Mouse (Mus musculus) stomach, embryonic 15.5 days (tissue): ENCODE data around the gene Nsun2. TPM values are rescaled to one million over a fixed set of nuclear protein-coding genes. Genes with fewer than 3 reads are reported as not detected.

Source experiments
- ATAC-seq: fragments of 200-750 bp; cut with Nextera tagmentation; 2 replicates; pipeline ENCODE4 v1.8.0; 2017; ENCODE audit warnings: low read depth, moderate number of reproducible peaks, moderate TSS enrichment; ENCODE audit not compliant: insufficient read depth, low FRiP score
- H3K27ac ChIP-seq: fragments of 300-500 bp; sonication (generic); 2 replicates; pipeline ENCODE4 v1.5.1; 2015; ENCODE audit warnings: mild to moderate bottlenecking, inconsistent platforms
- H3K27me3 ChIP-seq: fragments of 300-500 bp; sonication (generic); replicated peaks from 2 replicates; pipeline ENCODE4 v1.6.1; 2015; ENCODE audit warnings: inconsistent platforms
- H3K36me3 ChIP-seq: fragments of 300-500 bp; sonication (generic); 2 replicates; pipeline ENCODE4 v1.6.1; 2015; ENCODE audit warnings: inconsistent platforms
- H3K4me1 ChIP-seq: fragments of 300-500 bp; sonication (generic); 2 replicates; pipeline ENCODE4 v1.6.1; 2015; ENCODE audit warnings: inconsistent platforms
- H3K4me2 ChIP-seq: fragments of 300-500 bp; sonication (generic); 2 replicates; pipeline ENCODE4 v1.6.1; 2015; ENCODE audit warnings: mild to moderate bottlenecking, inconsistent platforms
- H3K4me3 ChIP-seq: fragments of 300-500 bp; sonication (generic); replicated peaks from 2 replicates; pipeline ENCODE4 v1.5.1; 2015; ENCODE audit warnings: inconsistent platforms
- H3K9ac ChIP-seq: fragments of 300-500 bp; sonication (generic); 2 replicates; pipeline ENCODE4 v1.6.1; 2015; ENCODE audit warnings: inconsistent platforms
- H3K9me3 ChIP-seq: fragments of 300-500 bp; sonication (generic); 2 replicates; pipeline ENCODE4 v1.6.1; 2016; ENCODE audit warnings: inconsistent platforms
- WGBS: fragments of 180-500 bp; shearing (Covaris S2); methylation state at CpG from one replicate; pipeline ENCODE4 v1.1.7; 2015; 5-methylcytosine and 5-hydroxymethylcytosine counted together
- polyA plus RNA-seq: library from polyadenylated mRNA; unstranded; fragments of >200 nt; fragmentation: Nextera tagmentation; extraction: Ambion mirVana; gene quantifications from 2 replicates; pipeline ENCODE4 v1.2.1, GENCODE M21; 2015

The Nsun2 gene
- polyA plus RNA-seq, 1 experiment from 2014 or later: 117 TPM

- H3K27ac ChIP-seq: no peak overlapping the region
- H3K4me1 ChIP-seq: no peaks in the 10 kb centered on the region
- no peaks in the 10 kb centered on the region for H3K27me3 ChIP-seq
- no peak for ATAC-seq
- H3K9ac ChIP-seq: no peak overlapping the region
- H3K4me2 ChIP-seq: no peak overlapping the region
- no peaks in the 10 kb centered on the region for H3K36me3 ChIP-seq
- no peaks in the 10 kb centered on the region for H3K9me3 ChIP-seq
- no peak overlapping the region for H3K4me3 ChIP-seq
- whole genome bisulfite sequencing: 80% methylated on average over 5 of the region's 5 CpGs
Observed at GRCm38 (mm10) chr13:69601321-69601720, 67.8 kb downstream of the Nsun2 start.

- Histone ChIP-seq H3K27ac (no peak overlapping the region), H3K9ac (no peak overlapping the region), H3K9me3 (no peaks in the 10 kb centered on the region), H3K4me1 (no peaks in the 10 kb centered on the region), H3K4me3 (no peak overlapping the region), H3K27me3 (no peaks in the 10 kb centered on the region), H3K4me2 (no peak overlapping the region), H3K36me3 (no peaks in the 10 kb centered on the region)
- 66% methylated on average over 1 of the region's 1 CpGs for WGBS
- ATAC-seq: no peak
Observed at GRCm38 (mm10) chr13:69604670-69605069, 71.1 kb downstream of the Nsun2 start.

GRCm38 (mm10) chr13:69608734-69609133, 75.2 kb downstream of the Nsun2 start:
- WGBS: 64% methylated on average over 8 of the region's 8 CpGs
- Histone ChIP-seq H3K4me1 (peaks cover 9% of the 10 kb centered on the region), H3K27ac (no peak overlapping the region), H3K4me3 (no peak overlapping the region), H3K9ac (no peak overlapping the region), H3K36me3 (no peaks in the 10 kb centered on the region), H3K9me3 (no peaks in the 10 kb centered on the region), H3K4me2 (no peak overlapping the region), H3K27me3 (no peaks in the 10 kb centered on the region)
- no peak for ATAC-seq

- no peaks in the 10 kb centered on the region for H3K9me3 ChIP-seq
- ATAC-seq: peak; percentile 9
- H3K9ac ChIP-seq: peak overlapping the region; percentile 37
- under 1% methylated on average over 39 of the region's 40 CpGs for WGBS
- H3K4me3 ChIP-seq: peak overlapping the region; percentile 64
- H3K27me3 ChIP-seq: no peaks in the 10 kb centered on the region
- H3K36me3 ChIP-seq: peaks cover 7% of the 10 kb centered on the region
- peak overlapping the region; percentile 95 for H3K4me2 ChIP-seq
- peaks cover 9% of the 10 kb centered on the region for H3K4me1 ChIP-seq
- H3K27ac ChIP-seq: no peak overlapping the region
Observed at GRCm38 (mm10) chr13:69610751-69611397, 77.3 kb downstream of the Nsun2 start.

- peak; percentile 99 for ATAC-seq
- H3K4me1 ChIP-seq: peaks cover 9% of the 10 kb centered on the region
- H3K4me3 ChIP-seq: peak within 1 kb of the TSS; percentile 99
- H3K9me3 ChIP-seq: no peaks in the 10 kb centered on the region
- H3K36me3 ChIP-seq: peaks cover 14% of the 10 kb centered on the region
- peak within 1 kb of the TSS; percentile 81 for H3K9ac ChIP-seq
- H3K27me3 ChIP-seq: no peaks in the 10 kb centered on the region
- peak within 1 kb of the TSS; percentile 65; the same call in 1 of the 2 replicates for H3K27ac ChIP-seq
- H3K4me2 ChIP-seq: peak within 1 kb of the TSS; percentile 95
- WGBS: under 1% methylated on average over 68 of the region's 69 CpGs
Observed at GRCm38 (mm10) chr13:69611398-69612174, 78.0 kb downstream of the Nsun2 start, which contains the start of gene Srd5a1. Gene Srd5a1, minus strand, starts transcription at chr13:69611442.

- no peaks in the 10 kb centered on the region for H3K9me3 ChIP-seq
- WGBS: 1% methylated on average over 24 of the region's 24 CpGs
- H3K4me3 ChIP-seq: peak overlapping the region; percentile 99
- peaks cover 9% of the 10 kb centered on the region for H3K4me1 ChIP-seq
- no peak for ATAC-seq
- no peaks in the 10 kb centered on the region for H3K27me3 ChIP-seq
- 0 out of 2 replicates have a peak overlapping the region, but pooled peaks have one; percentile 65 for H3K27ac ChIP-seq
- H3K4me2 ChIP-seq: peak overlapping the region; percentile 63
- H3K36me3 ChIP-seq: peaks cover 18% of the 10 kb centered on the region
- peak overlapping the region; percentile 81 for H3K9ac ChIP-seq
Observed at GRCm38 (mm10) chr13:69612175-69612544, 78.6 kb downstream of the Nsun2 start.

- WGBS: 89% methylated on average over 6 of the region's 6 CpGs
- H3K27ac ChIP-seq: no peak overlapping the region
- H3K4me1 ChIP-seq: peaks cover 5% of the 10 kb centered on the region; the same call in 1 of the 2 replicates
- no peaks in the 10 kb centered on the region for H3K27me3 ChIP-seq
- H3K4me2 ChIP-seq: no peak overlapping the region
- no peak for ATAC-seq
- H3K4me3 ChIP-seq: no peak overlapping the region
- H3K9me3 ChIP-seq: no peaks in the 10 kb centered on the region
- peaks cover 49% of the 10 kb centered on the region for H3K36me3 ChIP-seq
- no peak overlapping the region for H3K9ac ChIP-seq
Observed at GRCm38 (mm10) chr13:69616716-69617115, 83.2 kb downstream of the Nsun2 start.

GRCm38 (mm10) chr13:69623843-69624242, 90.3 kb downstream of the Nsun2 start:
- WGBS: 83% methylated on average over 5 of the region's 5 CpGs
- Histone ChIP-seq H3K27me3 (no peaks in the 10 kb centered on the region), H3K4me2 (no peak overlapping the region), H3K27ac (no peak overlapping the region), H3K4me1 (no peaks in the 10 kb centered on the region), H3K36me3 (peaks cover 56% of the 10 kb centered on the region), H3K9me3 (no peaks in the 10 kb centered on the region), H3K9ac (no peak overlapping the region), H3K4me3 (no peak overlapping the region)
- no peak for ATAC-seq

- Histone ChIP-seq H3K27ac (no peak overlapping the region), H3K9me3 (no peaks in the 10 kb centered on the region), H3K4me3 (no peak overlapping the region), H3K9ac (no peak overlapping the region), H3K4me1 (no peaks in the 10 kb centered on the region), H3K4me2 (no peak overlapping the region), H3K36me3 (peaks cover 54% of the 10 kb centered on the region), H3K27me3 (no peaks in the 10 kb centered on the region)
- WGBS: 87% methylated on average over 3 of the region's 3 CpGs
- ATAC-seq: no peak
Observed at GRCm38 (mm10) chr13:69624510-69624909, 91.0 kb downstream of the Nsun2 start.

GRCm38 (mm10) chr13:69627941-69628340, 94.4 kb downstream of the Nsun2 start:
- Histone ChIP-seq H3K27ac (no peak overlapping the region), H3K4me1 (no peaks in the 10 kb centered on the region), H3K9me3 (no peaks in the 10 kb centered on the region), H3K36me3 (peaks cover 62% of the 10 kb centered on the region), H3K4me2 (no peak overlapping the region), H3K27me3 (no peaks in the 10 kb centered on the region), H3K4me3 (no peak overlapping the region), H3K9ac (no peak overlapping the region)
- no peak for ATAC-seq
- WGBS: 96% methylated on average over 3 of the region's 3 CpGs

- Histone ChIP-seq H3K4me3 (no peak overlapping the region), H3K4me2 (no peak overlapping the region), H3K9ac (no peak overlapping the region), H3K27ac (no peak overlapping the region), H3K27me3 (no peaks in the 10 kb centered on the region), H3K4me1 (no peaks in the 10 kb centered on the region), H3K9me3 (no peaks in the 10 kb centered on the region), H3K36me3 (peaks cover 71% of the 10 kb centered on the region)
- 76% methylated on average over 8 of the region's 8 CpGs for WGBS
- no peak for ATAC-seq
Observed at GRCm38 (mm10) chr13:69630576-69630975, 97.0 kb downstream of the Nsun2 start.

GRCm38 (mm10) chr13:69631111-69631510, 97.6 kb downstream of the Nsun2 start:
- ATAC-seq: no peak
- no peaks in the 10 kb centered on the region for H3K4me1 ChIP-seq
- peaks cover 69% of the 10 kb centered on the region for H3K36me3 ChIP-seq
- H3K9me3 ChIP-seq: no peaks in the 10 kb centered on the region
- no peak overlapping the region for H3K27ac ChIP-seq
- H3K4me3 ChIP-seq: no peak overlapping the region
- no peak overlapping the region for H3K9ac ChIP-seq
- H3K27me3 ChIP-seq: no peaks in the 10 kb centered on the region
- H3K4me2 ChIP-seq: no peak overlapping the region
- 93% methylated on average over 3 of the region's 3 CpGs for WGBS
